Mouse (Mus musculus) ES-Bruce4 (cell line): ENCODE measurements at regions not wholly inside any gene's neighbourhood (a gene's known extent, or its start where the extent isn't known, plus 50 kb on each side); places are given as distances from the start of the nearest gene placed in this dataset.

Experiments used
- CTCF ChIP-seq: IDR thresholded peaks from one replicate; pipeline ENCODE4 v1.8.1; 2011; ENCODE audit warnings: low read depth, low read length
- EP300 ChIP-seq: IDR thresholded peaks from 2 replicates; pipeline ENCODE4 v1.6.1; 2011; ENCODE audit warnings: low read depth, low read length; ENCODE audit not compliant: insufficient read depth
- POLR2A ChIP-seq: IDR thresholded peaks from one replicate; pipeline ENCODE4 v1.8.1; 2011; ENCODE audit warnings: low read length; ENCODE audit not compliant: insufficient read depth

- TF ChIP-seq CTCF (no peak), POLR2A (no peak), EP300 (no peak)
Measured at GRCm38 (mm10) chr2:128432741-128433140, 158.3 kb upstream of the Spdye4c start.
